Mouse (Mus musculus): ENCODE results near the gene Ddx60.

The Ddx60 gene

DNA sequence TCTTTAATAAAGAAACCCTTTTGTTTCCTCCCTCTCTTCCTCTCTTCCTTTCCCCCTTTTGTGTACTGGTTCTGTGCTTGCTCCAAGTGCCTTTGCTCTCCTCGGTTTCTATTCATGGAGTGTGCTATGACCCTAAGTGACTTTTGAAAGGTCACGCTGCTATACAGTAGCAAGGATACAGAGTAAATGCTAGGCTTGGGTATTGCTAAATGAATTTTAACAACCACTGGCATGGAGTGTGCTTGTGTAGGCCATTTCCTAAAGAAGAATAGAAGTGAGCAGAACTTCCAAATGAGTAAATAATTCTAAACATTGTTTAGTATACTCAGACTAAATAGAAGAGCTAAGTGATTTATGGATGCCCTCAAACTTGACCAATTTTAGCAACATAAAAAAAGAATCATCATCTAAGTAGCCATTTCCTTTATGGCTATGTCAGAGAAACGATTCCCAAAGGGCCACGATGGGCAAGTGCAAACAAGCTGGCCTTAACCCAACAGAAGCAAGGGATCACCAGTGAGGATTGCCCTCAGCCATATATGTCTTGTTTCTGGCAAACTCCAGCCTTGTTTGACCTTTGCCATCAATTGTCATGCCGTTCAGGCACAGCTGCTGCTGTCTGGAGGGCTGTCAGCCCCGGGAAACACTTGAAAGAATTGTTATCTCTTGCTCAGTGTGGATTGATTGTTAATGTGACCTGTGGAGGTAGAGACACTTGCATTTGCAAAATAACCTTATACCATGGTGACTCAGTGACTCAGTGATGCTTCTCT is 58.0 kb downstream of the Ddx60 start:
- DNase-seq (ENCODE audit: low read depth, low spot score) = no peak

DNA sequence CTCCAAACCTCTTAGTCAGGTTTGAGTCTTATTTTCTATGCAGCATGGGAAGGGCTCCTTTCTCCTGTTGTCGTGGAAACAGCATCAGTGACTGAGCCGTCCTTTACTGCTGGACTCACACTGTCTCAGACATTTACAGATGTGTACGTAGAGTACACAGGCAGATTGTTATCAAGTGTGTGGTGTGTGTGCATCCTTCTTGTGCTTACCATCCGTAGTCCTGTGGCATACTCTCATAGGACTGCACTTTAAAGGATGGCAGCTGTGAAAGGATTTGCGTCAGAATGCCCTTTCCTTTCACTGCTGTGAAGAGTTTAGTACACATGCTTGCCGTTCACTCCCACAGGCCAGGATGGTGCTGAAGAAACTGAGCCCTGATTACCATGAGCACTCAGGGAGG is 61.6 kb downstream of the Ddx60 start:
- no peak for DNase-seq (ENCODE audit: low read depth, low spot score)

- DNase-seq (ENCODE audit: low read depth, low spot score) = no peak
Observed at GRCm38 (mm10) chr8:61992796-61993195, 64.9 kb downstream of the Ddx60 start.

DNA sequence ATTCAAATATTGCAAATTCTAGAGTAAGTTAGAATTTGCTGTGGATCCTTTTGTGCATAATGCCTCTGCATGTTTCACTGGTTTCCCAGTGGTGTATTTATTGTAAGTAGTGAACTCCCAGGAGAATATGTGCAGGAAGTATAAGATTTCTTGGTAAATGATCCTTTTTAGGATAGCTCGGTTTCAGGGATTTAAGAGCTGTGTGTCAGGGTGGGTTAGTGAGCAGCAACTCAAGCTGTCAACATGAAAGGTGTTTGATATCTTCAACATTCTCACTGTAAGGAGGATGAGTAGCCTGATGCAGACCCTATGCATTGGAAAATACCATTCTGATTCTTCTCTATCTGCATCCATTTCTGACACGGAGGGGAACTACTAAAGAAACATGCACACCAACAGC is 69.2 kb downstream of the Ddx60 start:
- no peak for DNase-seq (ENCODE audit: low read depth, low spot score)

DNA sequence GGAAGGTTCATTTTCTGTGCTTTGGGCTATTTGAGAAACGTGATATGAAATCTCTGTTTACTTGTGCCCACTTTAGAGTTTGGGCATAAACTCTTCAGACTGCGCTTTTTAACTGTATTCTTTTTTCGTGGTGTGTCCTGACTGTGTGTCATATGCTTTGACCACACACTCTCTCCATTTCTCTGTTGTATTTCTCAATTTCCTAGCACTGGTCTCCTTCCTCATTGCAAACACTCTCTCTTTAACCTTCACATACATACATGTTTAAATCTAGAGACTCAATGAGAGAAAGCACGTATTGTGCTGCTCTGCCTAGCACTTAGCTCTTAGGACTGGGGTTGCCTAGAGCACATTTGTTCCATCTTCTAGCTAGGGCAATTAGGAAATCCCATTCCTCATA is 86.3 kb downstream of the Ddx60 start:
- no peak for DNase-seq (ENCODE audit: low read depth, low spot score)

GRCm38 (mm10) chr8:62014582-62014981 is 86.7 kb downstream of the Ddx60 start:
- no peak for DNase-seq (ENCODE audit: low read depth, low spot score)

DNA sequence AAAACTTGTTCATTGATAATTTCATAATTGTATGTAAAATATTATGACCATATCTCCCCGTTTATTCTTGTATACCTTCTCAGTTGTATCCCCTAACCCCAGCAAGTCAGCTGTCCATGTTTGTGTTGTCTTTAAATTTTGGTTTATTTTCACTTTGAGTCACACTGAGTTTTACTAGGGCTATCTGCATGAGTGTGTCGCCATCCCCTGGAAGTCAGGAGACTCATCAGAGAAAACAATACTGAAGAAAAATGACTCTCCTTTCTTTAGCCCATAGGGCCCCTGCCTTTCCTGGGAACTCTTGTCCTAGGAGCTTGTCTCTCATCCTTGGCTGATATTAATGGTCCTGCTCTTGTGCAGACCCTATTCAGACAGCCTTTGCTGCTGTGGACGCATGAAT is 106.5 kb downstream of the Ddx60 start:
- DNase-seq (ENCODE audit: low read depth, low spot score) = no peak

DNA sequence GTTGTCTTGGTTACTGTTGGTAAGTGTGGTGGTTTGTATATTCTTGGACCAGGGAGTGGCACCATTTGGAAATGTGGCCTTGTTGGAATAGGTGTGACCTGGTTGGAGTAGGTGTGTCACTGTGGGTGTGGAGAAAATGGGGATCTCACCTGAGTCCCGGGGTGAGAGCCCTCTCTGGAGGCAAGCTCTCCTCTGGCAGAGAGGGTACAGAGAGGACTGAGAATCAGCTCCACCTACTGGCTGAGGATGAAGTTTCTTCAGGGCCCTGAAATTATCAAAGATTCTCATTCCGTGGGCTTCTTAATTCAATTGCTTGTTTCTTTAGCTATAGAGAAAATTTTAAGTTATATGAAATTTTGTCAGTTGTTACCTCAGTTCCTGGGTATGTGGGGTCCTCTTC is 118.9 kb downstream of the Ddx60 start:
- no peak for DNase-seq (ENCODE audit: low read depth, low spot score)

DNA sequence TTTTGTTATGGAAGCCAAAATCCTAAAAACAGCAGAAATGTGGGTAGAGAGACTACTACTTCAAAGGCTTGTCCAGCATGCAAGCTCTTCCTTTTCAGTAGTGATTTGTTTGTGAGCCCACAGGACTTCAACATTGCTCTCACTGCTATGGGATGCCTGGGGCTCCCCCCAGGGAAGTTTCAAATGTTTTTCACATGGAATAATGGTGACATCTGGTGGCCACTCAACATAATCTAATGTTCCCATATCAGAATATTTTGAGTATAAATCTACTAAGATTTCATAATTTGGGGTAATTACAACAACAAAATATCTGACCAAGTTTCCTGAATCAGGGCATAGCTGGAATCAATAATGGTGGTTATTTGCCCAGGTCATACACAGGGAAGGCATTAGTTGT is 132.5 kb downstream of the Ddx60 start:
- DNase-seq (ENCODE audit: low read depth, low spot score) = no peak

DNA sequence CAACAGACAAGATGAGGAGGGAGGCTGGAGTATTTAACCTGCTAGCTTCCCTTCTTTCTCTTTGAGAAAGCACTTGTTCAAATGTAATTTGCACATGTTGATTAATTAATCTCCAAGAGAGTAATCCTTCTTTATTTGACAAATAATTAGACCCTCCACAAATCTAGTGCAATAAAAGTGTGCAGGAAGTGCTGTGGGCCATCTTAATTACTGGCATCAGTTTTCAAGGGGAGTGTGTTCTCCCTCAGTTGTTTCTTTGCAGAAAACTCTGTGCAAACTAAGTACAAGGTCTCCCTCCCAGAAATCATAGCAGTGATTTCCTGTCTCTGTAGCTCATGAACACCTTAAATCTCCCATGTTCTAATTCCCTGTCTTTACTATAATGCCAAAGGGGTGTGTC is 140.4 kb downstream of the Ddx60 start:
- no peak for DNase-seq (ENCODE audit: low read depth, low spot score)

DNA sequence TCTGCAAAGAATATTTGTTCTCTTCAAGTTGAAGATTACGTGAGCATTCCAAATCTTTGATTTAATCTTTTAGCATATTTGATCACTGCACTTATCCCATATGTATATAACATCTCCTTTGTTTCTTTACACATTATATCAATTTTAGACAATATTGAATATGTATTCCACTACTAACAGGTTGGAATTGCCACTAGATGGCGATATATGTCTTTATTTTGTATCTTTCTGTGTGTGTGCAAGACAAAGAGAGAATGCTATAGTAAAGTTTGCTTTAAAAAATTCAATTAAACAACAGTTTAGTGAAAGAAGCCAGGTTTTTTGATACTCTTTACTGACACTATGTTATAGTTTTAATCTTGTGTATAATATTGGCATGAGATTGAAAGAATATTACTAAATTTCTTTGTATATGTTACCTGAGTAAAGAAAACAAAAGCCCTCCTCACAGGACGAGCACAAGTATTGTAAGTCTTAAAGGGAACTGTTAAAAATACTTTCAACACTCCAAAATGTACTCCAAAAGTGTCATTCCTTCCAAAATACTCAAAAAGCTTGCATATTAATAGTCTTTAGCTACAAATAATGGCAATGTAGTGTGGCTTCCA is 152.4 kb downstream of the Ddx60 start:
- peak; percentile 51 for DNase-seq (ENCODE audit: low read depth, low spot score)

DNA sequence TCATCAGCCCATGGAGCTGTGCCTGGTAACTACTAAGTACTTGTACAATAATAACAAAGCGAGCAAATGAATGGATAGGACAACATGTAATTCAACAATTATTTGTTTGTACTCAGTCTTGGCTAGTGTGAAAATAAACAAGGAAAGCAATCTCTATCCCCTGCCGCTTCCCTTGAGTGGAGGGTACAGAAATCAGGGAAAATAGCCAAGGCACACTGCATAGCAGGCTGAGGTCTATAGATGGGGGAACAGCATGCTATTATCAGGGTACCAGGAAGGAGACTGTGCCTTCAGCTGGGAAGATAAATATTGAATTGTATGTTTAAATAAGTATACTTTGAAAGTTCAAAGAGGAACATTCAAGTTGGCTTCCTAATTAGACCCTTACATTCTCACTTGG is 153.9 kb downstream of the Ddx60 start:
- DNase-seq (ENCODE audit: low read depth, low spot score) = no peak

Data from brain, embryonic 18.5 days (tissue).